Mouse (Mus musculus) embryo, embryonic 10 days (tissue): ENCODE measurements at regions not wholly inside any gene's neighbourhood (a gene's known extent, or its start where the extent isn't known, plus 50 kb on each side); places are given as distances from the start of the nearest gene placed in this dataset.

Experiments used
- DNase-seq: peaks from one replicate; pipeline ENCODE4 v3.0.0-alpha.2; 2015; ENCODE audit warnings: low spot score

GRCm38 (mm10) chr6:20833401-20833800, 381.9 kb upstream of the Kcnd2 start:
- DNase-seq, result no peak

DNA sequence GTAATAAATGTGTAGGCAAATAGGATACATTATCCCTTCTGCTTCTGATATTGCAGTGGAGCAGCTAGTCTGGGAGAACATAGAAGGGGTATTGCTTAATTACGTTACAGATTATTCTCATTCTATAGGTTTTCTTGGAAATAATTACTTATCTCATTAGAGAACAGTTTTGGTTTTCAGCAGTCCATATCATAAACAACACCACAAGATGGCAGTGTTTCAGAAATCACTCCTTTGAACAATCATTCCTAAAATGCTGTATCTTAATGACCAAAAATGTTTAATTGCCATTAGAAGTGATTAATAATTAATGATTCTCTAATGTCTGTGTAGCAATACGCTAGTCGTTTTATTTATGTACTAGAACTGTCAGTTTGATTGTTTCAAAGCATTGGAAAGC, 375.2 kb upstream of the Kcnd2 start:
- peak; percentile 8 for DNase-seq
